Mouse (Mus musculus) ZHBTc4 (cell line): ENCODE results near the gene Syn3.

ENCODE experiments used
- DNase-seq: peaks from one replicate; pipeline ENCODE4 v3.0.0-alpha.2; 2011; ENCODE audit warnings: low read depth, low spot score

Syn3 gene

DNA sequence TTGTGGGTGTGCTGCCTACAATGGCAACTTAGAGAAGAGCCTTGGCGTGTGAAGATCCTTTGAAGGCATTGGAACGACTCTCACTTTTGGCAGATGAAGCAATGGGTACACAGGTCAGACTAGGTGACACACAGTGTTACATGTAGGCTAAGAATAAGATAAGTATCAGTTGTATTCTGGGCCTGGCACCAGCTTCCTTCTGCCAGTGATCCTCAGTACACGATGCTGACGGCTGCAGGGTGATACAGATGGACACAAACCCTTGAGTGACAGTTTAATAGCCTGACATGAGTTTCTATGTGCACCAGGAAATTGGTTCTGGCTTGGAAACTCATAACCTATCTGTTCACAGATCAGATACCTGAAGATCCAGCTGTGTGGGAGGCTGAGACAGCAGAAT lies 391.0 kb downstream of the Syn3 start:
- no peak for DNase-seq

DNA sequence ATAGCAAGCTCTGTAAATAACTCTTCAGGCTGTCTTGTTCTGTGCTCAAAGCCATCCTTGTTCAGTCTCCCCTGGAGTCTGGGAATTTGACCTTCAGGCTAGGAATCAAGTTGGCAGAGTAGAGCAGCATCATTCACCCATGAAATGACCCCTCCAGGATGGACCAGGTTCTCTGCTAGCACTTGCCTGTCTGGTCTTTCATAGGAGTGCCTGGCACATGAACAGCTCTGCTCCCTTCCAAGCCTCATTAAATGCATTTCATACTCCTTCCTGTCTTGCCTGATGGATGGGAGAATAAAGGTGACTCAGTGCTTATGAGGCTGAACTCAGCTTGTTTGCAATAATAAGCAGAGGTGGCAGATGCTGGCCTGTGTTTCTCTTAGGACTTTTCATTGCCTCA lies 394.7 kb downstream of the Syn3 start:
- no peak for DNase-seq

- peak; percentile 26 for DNase-seq
Measured at GRCm38 (mm10) chr10:86100281-86100851, 398.3 kb downstream of the Syn3 start.

DNA sequence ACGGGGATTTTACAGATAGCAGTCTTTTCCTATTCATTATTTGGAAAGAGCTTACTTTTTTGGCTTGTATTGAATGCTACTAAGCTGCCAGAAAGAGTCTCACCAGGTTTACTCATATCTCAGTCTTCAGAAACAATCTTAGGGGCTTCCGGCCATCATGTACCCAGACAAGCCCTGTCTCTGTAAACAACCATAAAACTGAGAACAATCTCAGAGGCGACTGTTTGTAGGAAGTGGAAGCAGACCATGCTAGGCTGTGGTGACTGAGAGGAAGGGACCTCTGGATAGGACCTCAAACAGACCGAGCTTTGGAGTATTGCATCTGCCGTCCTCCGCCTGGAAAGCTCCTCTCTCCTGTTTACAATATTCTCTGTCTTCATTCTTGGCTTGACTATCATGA lies 400.3 kb downstream of the Syn3 start:
- no peak for DNase-seq

DNA sequence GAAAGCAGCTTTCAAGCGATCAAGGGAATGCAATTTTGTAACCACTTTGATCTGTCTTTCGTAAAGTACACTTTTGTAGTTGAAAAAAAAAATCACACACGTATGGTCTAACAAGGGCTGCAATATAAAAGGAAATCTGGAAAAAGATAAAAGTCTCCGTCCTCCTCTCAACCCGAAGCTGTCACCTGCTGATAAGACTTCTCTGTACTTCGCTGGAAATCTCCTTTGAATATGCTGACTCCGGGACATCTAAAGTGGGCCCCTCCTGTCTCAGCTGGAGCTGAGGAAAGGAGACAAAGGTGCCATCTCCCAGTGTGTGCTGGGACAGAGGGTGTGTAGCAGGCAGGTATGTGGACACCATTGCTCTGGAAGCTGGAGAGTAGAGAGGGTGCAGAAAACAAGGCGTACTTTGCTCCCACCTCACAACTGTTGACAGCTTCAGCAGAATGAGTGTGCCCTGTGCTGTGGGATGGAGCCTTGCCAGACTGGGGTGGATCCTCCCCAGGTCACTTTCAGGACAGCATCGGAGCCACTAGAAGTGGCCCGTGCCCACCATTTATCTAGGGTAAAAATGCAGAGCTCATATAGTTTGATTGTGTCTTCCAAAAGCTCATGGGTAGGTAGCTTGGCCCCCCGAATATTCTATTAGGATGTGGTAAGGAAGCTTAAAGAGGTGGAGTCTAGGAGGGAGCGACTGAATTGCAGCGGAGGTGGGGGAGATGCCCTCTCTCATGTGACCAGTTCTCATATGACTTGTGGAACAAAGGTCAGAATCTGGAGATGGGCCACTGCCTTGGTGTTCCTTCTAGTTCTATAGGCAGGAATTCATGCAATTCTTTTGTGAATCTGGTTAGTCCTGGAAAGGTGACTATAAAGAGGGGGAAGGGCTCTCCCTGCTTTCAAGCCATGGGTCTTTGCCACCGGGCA lies 405.3 kb downstream of the Syn3 start:
- peak; percentile 31 for DNase-seq

DNA sequence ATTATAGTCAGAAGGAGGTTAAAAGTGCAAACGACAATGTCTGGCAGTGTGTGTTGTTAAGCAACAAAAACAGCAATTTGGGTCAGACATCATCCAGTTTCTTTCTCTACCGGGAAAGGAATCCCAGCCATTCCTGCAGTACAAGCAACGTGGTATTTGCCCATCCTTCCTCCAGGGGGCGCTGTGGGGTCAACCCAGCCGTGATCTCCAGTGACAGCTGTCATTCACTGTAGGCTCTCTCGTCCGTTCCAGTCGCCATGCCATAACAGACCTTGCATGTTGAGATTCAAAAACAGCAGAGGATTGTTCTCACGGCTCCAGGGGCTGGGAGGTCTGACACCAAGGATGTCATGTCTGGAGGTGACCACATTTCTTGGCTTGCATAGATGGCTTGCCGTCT lies 406.8 kb downstream of the Syn3 start:
- peak; percentile 74 for DNase-seq

DNA sequence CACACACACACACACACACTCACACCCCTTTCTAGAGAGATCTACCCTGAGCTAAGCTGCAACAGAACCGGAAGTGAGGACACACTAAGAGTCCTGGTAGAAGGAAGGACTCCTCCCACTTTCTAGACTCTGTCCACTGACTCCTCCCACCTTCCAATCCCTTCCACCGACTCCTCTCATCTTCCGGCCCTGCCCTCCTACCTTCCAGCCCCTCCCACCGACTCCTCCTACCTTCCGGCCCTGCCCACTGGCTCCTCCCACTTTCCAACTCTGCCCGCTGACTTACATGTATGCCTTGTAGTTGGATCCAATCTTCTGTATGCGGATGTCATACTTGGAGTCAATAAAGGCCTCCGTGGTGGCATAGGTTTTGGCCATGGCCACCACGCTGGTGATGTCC lies 418.8 kb downstream of the Syn3 start:
- DNase-seq, result peak; percentile 77

DNA sequence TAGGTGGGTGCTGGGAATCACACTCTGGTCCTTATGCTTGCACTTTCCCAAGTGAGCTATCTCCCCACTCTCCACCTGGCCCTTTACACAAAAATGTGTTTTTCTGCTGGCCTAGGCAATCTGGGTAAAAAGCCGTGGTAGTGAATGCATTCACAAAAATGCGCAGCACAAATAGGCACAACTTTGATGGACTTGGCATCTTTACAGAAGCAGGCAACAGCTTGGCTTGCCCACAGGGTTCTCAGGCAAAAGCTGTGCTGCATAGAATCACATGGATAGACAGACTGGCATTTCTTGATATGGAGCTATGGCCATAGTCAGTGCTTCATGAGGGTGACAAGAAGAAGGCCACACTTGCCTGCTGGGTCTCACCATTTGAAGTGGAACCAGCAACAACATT lies 419.9 kb downstream of the Syn3 start:
- DNase-seq, result no peak

- DNase-seq, result no peak
Measured at GRCm38 (mm10) chr10:86077272-86077671, 421.4 kb downstream of the Syn3 start.

DNA sequence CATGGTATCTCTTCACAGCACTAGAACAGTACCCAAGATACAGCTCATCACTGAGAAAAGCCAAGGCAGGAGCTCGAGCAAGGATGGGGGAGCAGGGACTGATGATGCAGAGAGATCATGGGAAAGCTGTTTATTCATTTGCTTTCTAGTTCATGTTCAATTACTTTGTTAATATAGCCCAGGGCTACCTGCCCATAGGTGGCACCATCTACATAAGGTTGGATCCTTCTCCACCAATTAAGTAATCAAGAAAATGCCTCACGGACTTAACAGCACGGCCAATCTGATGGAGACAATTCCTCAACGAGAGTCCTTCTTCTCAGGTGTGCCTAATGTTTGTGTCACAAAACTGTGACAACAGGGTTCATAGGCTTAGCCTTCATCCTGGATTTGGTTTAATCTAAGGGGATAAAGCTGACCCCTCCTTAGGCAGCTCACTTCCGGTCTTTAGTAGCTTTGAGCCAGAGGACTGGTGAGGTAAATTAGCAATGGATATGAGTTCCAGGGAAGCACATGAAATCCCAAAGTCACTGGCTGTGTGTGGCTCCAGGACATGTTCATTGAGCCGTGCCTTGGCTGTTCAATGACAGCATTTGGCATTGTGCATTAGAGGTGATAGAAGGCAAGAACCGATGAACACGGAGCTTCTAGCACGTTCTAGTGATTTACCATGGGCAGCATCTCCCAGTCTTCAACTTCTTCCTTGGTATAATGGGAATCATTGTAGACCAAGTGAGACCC lies 423.6 kb downstream of the Syn3 start:
- DNase-seq, result no peak

- DNase-seq, result no peak
Measured at GRCm38 (mm10) chr10:86074134-86074533, 424.6 kb downstream of the Syn3 start.

GRCm38 (mm10) chr10:86070751-86071150 lies 427.9 kb downstream of the Syn3 start:
- no peak for DNase-seq

DNA sequence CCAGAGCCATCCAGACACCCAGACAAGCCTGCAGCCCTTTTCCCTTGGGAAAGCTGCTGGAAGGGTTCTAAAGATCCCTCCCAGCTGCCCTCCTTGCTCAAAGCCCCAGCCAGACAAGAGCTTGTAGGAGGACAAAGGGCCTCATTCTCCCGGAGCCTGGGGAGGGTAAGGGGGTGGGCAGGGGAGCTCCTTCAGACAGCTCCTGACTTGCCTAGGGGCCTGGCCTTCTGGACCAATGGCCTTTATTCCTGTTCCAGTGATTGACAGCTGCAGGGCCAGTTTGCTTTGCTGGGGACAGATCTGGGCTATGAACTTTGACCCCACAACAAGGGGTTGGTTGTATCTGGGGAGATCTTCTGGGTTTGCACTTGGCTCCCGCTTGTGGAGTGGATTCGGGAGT lies 429.4 kb downstream of the Syn3 start:
- DNase-seq, result no peak

DNA sequence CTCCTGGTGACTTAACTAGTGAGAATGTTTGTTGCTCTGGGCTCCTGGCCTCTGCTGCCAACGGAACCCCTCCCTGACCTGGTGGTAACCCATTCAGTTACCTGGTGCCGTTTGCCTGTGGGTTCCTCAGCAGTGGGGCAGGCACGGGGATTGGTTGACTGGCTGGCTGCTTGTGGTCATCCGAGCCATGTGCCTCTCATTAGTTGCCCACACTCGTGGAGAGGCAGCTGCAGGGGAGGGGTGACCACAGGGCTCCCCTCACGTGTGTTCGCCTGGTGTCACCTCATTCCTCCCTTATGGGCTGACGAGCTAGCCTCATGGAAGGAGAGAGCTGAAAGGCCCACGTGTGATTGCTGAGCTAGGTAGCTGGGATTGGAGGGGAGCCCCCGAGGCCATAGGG lies 430.8 kb downstream of the Syn3 start:
- DNase-seq, result no peak

DNA sequence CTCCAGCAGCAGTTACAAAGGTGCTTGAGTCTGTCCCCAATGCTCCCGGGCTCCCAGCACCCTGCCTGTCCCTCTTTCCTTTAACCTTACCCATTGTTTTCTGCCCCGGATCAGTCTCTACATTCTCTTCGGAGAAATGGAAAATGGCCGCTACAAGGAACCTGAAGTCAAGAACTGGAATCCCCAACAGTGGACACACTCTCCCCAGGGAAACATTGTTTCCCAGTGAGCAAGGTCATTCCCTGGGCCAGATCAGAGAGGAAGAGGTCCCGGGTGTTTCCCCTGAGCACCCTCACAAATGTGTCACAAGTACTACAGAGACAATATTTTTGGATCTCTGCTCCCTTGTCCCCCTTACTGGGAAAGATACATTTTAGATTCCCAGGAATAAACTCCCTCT lies 432.0 kb downstream of the Syn3 start:
- no peak for DNase-seq

DNA sequence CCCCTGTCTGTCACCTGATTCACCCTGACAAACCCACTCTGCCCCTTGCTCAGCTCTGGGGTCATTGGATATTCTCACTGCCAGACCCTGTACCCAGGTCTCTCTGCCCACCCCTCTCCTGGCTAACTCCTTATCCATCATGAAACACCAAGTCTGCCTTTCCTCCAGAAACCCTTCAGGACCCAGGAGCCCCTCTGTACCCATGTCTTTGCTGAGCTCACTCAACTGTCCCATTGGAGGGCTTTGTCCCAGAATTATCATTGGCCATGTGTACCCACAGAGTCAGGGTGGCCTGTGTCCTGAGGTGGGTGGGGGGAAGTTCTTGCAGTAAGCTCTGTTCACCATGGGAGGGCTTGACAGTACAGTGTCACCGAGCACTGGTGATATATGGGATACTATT lies 433.0 kb downstream of the Syn3 start:
- no peak for DNase-seq

GRCm38 (mm10) chr10:86064937-86065336 lies 433.8 kb downstream of the Syn3 start:
- DNase-seq, result peak; percentile 68

DNA sequence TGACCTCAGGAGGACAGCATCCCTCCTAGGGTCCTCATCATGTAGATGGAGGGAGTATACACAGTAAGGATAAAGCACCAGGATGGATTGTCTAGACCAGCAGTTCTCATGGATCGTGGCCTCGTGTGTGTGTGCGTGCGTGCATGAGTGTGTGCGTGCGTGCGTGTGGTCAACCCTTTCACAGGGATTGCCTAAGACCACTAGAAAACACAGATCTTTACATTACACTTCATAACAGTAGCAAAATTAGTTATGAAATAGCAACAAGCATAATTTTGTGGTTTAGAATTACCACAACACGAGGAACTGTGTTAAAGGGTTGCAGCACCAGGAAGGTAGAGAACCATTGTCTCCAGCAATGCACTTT lies 435.7 kb downstream of the Syn3 start:
- no peak for DNase-seq

DNA sequence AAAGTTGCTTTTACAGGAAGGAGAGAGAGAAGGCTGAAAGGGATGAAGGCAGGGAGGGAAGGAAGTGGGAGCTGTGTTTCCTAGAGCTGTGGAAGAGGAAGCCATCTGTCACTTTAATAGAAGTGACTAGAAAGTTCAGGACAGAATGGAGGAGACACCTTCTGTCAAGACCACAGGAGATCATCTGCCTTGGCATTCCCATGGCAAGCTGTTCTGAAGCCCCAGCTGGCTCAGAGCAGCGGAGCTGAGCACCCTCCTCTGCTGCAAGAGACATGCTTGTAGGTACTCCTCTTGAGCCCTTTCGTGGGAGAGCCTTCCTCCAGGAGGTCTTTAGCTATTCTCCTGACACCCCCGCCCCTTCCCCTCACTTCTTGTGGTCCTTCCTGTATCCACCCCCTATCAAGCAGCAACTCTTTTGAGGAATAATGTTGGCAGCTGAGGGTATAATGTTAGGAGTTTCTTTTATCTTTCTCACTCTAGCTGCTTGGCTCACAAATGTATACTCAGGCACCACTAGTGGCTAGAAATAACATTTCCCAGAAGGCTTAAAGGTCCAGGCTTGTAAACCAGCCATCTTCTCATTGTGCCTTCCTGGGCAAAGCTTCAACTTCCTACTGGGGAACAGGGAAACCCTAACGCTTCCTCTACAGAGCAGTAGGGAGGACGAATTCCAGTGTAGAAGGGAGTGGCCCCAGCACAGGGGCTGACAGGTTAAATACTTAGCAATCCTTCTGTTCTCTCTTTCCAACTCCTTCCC lies 436.3 kb downstream of the Syn3 start:
- no peak for DNase-seq

DNA sequence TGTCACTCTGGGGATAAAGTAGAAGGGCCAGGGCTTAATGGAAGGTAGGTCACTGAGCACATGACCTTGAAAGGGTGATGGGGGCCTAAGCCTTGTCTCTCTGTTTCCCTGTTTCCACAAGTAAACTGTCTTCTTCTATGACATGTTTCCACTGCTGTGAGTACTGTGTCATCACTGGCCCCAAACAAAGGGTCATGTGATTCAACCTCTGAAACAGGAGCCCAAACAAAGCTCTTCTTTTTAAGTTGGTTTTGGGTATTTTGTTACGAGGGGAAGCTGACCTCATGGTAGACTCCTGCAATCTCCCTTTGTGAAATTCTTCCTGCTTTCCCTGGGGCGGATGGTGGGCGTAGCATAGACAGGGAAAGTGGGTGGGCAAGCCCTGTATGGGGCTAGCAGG lies 438.4 kb downstream of the Syn3 start:
- DNase-seq, result no peak

DNA sequence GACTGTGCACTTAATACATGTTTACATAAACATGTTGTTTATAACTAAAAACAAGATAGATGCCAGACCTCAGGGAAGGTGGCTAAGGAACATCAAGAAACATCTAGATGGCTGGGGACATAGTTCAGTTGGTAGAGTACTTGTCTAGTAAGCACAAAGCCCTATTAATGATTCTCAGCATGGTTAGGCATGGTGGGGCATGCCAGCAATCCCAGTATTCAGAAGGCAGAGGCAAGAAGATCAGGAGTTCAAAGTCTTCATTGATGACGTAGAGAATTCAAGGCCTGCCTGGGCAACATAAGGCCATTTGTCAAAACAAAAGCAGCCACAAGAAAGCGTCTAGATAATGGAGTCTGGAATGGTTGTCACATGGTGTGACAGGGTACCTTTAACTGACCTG lies 441.0 kb downstream of the Syn3 start:
- DNase-seq, result no peak

DNA sequence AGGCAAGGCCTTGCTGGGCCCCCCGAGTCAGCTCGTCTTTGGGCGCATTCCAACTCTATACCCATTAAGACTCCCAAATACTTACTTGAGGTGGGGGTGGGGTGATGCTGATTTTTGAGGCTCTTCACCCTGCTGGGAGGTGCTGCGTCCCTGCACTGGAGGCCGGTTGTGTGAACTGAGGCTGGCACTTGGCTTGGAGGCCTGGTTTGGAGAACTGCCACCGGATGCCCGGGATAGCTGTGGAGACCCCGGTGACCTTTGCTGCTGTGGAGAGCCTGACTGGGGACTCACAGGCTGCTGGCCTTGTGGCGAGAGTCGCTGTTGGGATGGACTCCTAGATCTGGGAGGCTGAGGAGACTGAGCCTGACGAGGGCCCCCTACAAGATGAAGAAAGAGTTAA lies 441.4 kb downstream of the Syn3 start:
- no peak for DNase-seq
